Mouse (Mus musculus): ENCODE results near the gene Tmprss9.

Gene Tmprss9

GRCm38 (mm10) chr10:80895697-80896096, 24.0 kb downstream of the Tmprss9 start:
- DNase-seq: no peak

GRCm38 (mm10) chr10:80896581-80897485, 25.2 kb downstream of the Tmprss9 start:
- peak; percentile 50 for DNase-seq

- peak; percentile 64 for DNase-seq
Measured at GRCm38 (mm10) chr10:80897861-80898510, 26.3 kb downstream of the Tmprss9 start.

- peak; percentile 71 for DNase-seq
Measured at GRCm38 (mm10) chr10:80899074-80899473, 27.4 kb downstream of the Tmprss9 start.

- DNase-seq: no peak
Measured at GRCm38 (mm10) chr10:80899591-80900317, 28.1 kb downstream of the Tmprss9 start.

GRCm38 (mm10) chr10:80900318-80901247, 28.9 kb downstream of the Tmprss9 start, which contains the start of gene Timm13:
TSS of gene Timm13 (minus strand) at chr10:80900969.
- DNase-seq: peak; percentile 99

- peak; percentile 75 for DNase-seq
Measured at GRCm38 (mm10) chr10:80901409-80902272, 30.0 kb downstream of the Tmprss9 start.

GRCm38 (mm10) chr10:80902273-80902940, 30.8 kb downstream of the Tmprss9 start:
- no peak for DNase-seq

- peak; percentile 68 for DNase-seq
Measured at GRCm38 (mm10) chr10:80903282-80903681, 31.6 kb downstream of the Tmprss9 start.

GRCm38 (mm10) chr10:80904004-80904693, 32.5 kb downstream of the Tmprss9 start:
- DNase-seq: peak; percentile 63

GRCm38 (mm10) chr10:80904709-80905108, 33.1 kb downstream of the Tmprss9 start:
- peak; percentile 50 for DNase-seq

GRCm38 (mm10) chr10:80909375-80910162, 37.9 kb downstream of the Tmprss9 start:
- no peak for DNase-seq

- DNase-seq: no peak
Measured at GRCm38 (mm10) chr10:80911354-80911753, 39.7 kb downstream of the Tmprss9 start.

- DNase-seq: no peak
Measured at GRCm38 (mm10) chr10:80911891-80912290, 40.2 kb downstream of the Tmprss9 start.

GRCm38 (mm10) chr10:80913364-80914011, 41.8 kb downstream of the Tmprss9 start:
- DNase-seq: no peak

- peak; percentile 94 for DNase-seq
Measured at GRCm38 (mm10) chr10:80914253-80914656, 42.6 kb downstream of the Tmprss9 start.

GRCm38 (mm10) chr10:80915260-80915659, 43.6 kb downstream of the Tmprss9 start:
- no peak for DNase-seq

- peak; percentile 74 for DNase-seq
Measured at GRCm38 (mm10) chr10:80915736-80916135, 44.1 kb downstream of the Tmprss9 start.
